Mouse (Mus musculus) naive thymus-derived CD4-positive, alpha-beta T cell, adult 2 months (primary cell): Measurements from ENCODE around the gene Sys1.

Source experiments
- DNase-seq: peaks from one replicate; pipeline ENCODE4 v3.0.0-alpha.2; 2011; ENCODE audit warnings: low read depth

Gene Sys1

GRCm38 (mm10) chr2:164500511-164500910 is 43.7 kb downstream of the Sys1 start:
- DNase-seq: no peak

DNA sequence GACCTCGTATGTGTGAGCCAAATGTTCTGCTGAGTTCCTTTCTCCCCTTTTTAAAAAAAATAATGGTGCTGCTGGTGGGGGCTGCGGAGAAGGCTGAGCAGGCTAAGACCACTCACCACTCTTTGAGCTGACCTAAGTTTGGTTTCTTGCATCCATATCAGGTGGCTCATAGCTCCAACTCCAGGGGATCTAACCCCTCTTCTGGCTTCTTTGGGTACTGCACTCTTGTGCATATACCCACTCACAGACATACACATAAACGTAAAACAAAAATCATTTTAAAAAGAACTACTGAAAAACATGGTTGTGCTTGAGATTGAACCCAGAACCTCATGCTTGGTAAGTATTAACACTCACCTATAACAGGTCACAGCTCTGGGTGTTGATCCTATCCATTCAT is 48.2 kb downstream of the Sys1 start:
- DNase-seq: no peak

DNA sequence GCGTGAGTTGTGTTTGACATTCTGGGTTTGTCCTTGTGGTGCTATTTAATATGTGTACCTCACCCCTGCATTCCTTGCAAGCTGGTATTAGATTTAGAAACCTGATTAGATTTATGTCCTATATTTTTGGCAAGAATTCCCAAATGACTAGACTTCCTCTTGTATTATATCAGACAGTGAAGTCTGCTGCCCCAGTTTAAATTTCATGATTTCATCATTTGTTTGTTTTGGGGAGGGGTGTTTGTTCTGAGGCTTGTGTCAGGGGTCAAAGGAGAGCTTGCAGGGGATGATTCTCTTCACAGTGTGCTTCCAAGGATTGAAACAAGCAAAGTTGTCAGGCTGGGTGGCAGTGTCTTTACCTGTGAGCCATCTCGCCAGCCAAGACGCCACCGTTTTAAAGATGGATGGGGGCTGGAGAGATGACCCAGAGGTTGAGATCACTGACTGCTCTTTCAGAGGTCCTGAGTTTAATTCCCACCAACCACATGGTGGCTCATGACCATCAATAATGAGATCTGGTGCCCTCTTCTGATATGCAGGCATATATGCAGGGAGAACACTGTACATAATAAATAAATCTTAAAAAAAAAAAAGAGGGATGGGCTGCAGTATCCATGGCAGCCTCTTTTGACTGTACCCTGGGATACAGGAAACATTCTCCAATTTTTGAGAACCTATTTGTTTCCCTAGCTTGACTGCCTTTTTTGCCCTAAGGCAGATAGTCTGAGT is 49.0 kb downstream of the Sys1 start:
- DNase-seq: no peak

DNA sequence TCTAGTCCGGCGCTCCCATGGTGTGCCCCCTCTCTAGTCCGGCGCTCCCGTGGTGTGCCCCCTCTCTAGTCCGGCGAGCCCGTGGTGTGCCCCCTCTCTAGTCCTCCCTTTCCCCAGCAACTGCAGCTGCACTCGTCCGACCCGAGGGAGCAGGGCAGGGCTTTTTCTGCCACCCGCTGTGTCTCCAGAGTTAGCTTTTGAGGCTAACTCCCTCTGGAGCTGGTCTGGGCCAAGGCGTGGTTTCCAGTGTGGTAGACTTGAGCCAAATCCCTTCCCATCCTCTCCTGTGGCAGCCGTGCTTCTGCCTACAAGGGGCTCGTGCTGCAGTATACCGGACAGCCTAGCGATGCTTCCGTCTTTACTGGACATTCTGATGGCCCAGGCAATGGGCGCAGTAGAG is 51.0 kb downstream of the Sys1 start:
- no peak for DNase-seq

GRCm38 (mm10) chr2:164510621-164511190 is 53.9 kb downstream of the Sys1 start:
- no peak for DNase-seq

DNA sequence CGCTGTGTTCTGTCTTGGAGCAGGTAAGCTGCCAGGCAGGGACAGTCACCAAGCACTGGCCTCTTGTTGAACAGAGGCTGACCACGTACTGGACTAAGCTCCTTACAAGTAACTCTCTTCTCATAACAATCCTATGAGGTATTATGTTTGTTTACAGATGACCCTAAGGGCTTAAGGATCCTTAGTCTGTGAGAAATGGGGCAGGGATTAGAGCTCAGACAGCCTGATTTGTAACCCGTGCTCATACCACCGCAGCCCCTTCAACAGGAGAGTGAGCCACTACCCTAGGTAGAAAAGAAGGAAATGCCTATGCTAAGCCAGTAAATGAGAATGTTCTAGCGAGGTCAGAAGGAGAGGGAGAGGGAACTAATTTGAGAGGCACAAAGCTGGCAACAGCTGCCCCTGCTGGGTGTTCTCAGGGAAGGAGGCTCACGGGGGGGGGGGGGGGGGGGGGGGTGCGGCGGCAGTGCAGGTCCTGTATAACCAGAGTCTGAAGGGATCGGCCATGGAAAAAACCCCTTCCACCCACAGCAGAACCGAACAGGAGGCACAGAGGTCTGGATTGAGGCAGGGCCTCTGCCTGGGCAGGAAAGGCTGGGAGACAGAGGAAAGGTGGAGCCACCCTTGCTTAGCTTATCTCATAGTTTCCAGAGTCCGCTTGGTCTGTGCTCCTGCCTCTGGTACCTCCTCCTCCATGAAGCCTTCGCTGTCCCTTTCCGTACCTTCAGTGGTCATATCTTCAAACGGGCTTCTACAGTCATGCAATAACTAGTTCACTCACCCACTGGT is 55.6 kb downstream of the Sys1 start:
- no peak for DNase-seq

- DNase-seq: no peak
Measured at GRCm38 (mm10) chr2:164513389-164513788, 56.6 kb downstream of the Sys1 start.

DNA sequence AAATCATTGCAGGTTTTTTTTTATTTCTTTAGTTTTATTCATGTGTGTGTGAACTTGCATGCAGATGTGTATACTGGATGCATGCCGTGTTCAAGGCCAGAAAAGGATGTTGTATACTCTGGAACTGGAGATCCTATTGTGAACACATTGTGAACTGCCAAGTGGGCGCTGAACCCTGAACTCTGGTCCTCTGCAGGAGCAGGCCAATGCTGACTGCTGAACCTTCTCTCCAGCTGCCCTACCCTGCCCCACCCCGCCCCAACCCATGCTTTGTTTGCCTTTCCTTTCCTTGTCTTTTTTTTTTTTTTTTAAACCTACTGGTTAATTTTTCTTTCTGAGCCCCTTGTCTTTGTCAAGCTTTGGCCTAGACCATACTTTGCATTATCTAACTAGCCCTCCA is 58.2 kb downstream of the Sys1 start:
- DNase-seq: no peak

DNA sequence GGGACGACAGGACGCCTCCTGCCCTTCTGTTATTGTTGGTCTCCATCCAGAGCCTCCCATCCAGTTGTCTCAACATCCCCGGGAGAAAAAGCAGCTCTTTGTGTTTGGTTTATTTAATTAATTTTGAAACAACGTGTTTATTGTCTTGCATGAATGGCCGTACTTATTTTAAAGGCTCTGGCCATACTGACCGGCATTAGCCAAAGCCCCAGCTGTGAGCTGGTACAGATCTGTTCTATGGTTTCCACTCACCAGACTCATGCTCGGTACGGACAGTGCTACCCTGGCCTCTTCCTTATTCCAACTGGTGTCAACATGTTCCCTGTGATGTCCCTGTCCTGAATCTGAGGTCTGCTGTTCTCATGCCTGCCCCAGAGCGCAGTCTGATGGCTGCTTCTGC is 59.1 kb downstream of the Sys1 start:
- no peak for DNase-seq

DNA sequence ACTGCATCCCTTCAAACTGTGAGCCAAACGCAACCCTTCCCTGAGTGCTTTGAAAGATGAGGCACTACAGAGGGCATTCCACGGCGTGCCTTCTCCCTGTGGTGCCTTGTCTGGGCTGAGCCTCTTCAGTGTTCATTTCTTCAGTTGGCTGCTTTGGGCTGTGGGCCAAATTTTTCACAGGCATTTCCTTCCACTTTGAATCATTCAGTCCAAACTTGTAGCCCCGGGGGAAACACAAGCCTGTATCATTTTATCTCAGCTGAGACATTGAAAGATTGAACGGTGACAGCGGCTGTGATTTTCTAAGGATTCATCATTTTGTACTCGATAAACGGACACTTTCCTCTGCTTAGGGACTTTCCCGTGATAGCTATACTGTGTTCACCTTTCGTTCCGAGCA is 59.8 kb downstream of the Sys1 start:
- DNase-seq: no peak

DNA sequence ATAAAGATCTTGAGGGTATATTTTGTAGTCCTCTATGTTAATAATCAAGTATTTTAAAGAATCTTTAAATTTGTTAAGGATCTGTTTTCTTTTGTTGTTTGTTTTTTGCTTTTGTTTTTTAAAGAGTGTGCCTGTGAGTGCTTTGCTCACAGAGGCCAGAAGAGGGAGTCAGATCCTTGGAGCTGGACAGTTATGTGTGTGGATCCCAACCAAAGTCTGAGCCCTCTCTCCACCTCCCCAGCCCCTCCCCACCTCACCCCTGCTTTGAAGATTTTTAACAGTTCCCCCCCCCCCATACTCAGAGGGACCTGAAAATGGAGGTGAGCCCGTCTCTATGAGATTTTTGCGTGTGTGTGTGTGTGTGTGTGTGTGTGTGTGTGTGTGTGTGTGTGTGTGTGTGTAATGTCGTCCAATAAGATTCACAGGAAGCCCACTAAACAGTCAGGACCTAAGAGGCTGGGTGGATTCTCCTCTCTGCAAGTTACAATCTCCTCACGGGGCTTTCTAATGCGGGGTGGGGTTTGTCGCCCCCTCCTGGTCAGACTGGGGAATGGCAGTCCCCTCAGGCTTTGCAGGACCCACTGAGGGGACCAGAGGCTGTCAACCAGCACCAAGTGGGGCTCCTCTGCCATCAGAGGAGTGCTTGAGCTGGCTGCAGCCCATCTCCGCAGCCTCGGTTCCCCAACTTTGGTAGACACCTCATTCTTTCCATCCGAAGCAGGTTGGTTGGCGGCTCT is 60.9 kb downstream of the Sys1 start:
- DNase-seq: peak; percentile 80

DNA sequence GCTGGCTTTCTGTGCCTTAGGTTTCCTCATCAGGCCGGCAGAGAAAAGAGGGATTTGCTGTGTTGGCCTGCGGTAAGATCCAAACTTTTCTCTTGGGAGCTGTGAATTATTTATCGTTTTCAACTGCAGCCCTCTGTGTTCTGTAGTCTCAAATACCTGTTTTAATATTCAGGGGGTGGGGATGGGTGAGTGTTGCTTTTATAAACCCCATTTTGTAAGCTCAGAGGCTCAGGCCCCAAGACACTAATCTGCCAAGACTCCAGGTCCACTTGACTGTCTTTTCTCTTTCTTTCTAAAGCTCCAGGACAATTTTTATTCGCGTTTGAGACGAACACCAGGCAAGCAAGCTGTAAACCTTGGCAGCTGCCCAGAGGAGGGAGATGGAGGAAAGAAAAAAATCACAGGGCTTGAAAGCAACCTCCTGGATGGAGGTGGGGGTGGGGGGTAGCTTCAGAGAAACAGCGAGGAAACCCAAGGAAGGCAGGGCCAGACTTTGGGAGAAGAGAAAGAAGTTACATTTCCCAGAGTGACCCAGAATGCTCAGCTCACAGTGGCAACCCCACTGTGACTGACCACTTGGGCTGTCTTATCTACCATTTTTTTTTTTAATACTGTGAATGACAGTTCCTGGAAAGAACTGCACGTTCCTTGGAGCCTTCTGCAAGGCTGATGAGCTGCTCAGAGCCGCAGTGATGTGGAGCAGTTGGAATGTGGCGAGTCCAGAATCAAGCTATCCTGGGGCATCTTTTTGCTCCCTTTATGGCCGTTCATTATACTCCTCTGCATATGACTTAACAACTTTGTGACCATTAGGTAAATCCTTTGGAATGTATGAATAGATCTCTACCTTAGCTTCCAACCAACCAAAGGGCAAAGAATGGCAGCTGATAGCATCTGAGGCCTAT is 61.8 kb downstream of the Sys1 start:
- no peak for DNase-seq

GRCm38 (mm10) chr2:164519171-164519526 is 62.4 kb downstream of the Sys1 start:
- DNase-seq: no peak

DNA sequence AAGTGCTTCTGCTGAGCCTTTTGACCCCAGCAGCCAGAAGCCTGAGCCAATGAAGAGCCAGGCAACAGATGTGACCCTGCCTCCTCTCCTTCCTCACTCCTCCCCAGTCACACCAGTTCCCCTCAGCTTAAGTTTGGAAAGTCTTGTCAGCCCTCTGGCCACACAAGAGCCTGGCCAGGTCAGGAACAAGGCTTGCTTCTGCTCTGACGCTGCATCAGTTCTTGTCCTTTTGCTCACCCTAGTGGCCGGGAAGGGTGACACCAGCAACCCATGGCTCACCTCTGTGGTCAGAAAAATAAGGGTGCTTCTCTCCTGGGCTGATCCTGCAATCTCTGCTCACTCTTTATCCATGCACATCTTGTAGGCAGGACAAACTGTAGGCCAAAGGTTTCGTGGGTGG is 64.0 kb downstream of the Sys1 start:
- DNase-seq: peak; percentile 61

GRCm38 (mm10) chr2:164521841-164522240 is 65.1 kb downstream of the Sys1 start:
- DNase-seq: peak; percentile 91

GRCm38 (mm10) chr2:164522280-164522679 is 65.5 kb downstream of the Sys1 start:
- DNase-seq: no peak

- DNase-seq: no peak
Measured at GRCm38 (mm10) chr2:164523301-164523773, 66.6 kb downstream of the Sys1 start.

- DNase-seq: no peak
Measured at GRCm38 (mm10) chr2:164528557-164528956, 71.8 kb downstream of the Sys1 start.
